Mouse (Mus musculus) left cerebral cortex, postnatal 14 days (tissue): ENCODE results near the gene Mmp19. TPM values are rescaled to one million over a fixed set of nuclear protein-coding genes. Genes with fewer than 3 reads are reported as not detected.
A peak's percentile ranks its signal among the peaks of the same experiment; 100 is the strongest.

Experiments used
- DNase-seq, 2 experiments: peaks; one replicate each; pipeline ENCODE4 v3.0.0; 2021 to 2022; ENCODE audit warnings: low spot score in 2 of 2, mixed read lengths in 1 of 2
- intact Hi-C: fragments of 180-260 bp; cut with DNase I; formaldehyde crosslinking; loops from one replicate; pipeline ENCODE4 v1.15.1; 2025
- total RNA-seq, 2 experiments: library from RNA; stranded (reverse); gene quantifications; 2 replicates each; pipeline ENCODE4 v1.2.3; 2021

Gene Mmp19
- total RNA-seq, 2 experiments from 2014 or later, result 0.77 to 0.80 TPM

DNA sequence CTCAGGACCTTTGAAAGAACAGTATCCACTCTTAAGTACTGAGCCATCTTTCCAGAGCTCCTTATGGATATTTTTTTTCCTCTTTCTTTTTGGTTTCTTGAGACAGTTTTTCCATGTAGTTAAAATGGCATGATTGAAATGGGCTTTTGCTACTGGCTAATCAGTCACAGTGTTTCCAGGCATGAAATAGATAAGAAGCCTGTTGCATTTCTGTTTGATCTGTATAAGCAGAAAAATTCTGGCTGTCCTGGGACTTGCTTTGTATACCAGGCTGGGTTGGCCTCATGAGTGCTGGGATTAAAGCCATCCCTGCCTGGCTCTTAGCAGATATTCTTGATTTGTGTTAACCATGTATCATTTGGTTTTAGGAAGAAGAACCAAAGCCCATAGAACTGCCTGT, 48.7 kb downstream of the Mmp19 start:
- intact Hi-C loops, result no loop called here
- no peak for DNase-seq

DNA sequence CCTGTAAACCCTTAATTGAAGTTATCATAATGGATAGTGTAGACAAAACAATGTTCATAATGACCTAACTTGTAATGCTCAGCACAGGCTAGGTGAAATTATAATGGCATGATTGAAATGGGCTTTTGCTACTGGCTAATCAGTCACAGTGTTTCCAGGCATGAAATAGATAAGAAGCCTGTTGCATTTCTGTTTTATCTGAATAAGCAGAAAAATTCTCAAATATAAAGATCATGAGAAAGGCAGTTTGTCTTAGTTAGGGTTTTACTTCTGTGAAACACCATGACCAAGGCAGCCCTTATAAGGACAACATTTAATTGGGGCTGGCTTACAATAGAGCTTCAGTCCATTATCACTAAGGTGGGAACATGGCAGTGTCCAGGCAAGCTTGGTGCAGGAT, 49.9 kb downstream of the Mmp19 start:
- intact Hi-C loops, result no loop called here
- DNase-seq, result no peak

DNA sequence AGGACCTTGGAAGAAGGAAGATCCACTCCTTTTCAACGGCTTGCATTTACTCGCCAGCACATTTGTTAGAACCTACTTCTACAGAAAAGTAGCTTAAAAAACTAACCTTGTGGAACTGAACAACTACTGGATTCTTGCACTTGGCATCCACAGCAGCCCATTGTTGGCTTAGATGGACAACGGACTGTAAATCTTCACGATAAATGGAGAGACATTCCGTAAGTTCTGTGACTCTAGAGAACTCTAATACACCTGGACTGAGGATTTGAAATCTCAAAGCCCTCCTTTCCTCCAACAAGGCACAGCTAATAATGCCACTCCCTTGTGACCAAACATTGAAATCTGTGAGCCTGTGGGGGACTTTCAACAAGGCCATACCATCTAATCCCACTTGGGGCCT, 52.5 kb downstream of the Mmp19 start:
- DNase-seq, result no peak
- intact Hi-C loops, result no loop called here

DNA sequence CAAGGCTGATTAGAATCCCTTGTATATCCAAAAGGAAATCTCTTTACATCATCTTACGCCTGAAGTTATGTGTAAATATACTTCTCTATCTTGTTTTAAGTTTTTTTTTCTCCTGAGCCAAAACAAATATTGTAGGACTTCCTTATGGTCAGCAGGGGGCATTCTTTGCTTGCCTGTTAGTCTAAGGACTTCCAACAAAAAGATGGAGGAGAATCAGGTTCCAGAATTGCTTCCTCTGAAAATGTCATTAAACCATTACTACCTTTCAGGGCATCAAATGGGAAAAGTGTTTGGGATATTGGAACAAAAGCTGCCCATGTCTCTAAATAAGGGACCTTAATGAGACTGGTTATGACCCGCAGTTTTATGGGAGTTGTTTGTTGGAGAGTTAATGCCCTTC, 54.8 kb downstream of the Mmp19 start:
- intact Hi-C loops, result loop anchor here (2.0 to 5.0 kb wide), 2 partner anchors 49 to 132 kb away; no protein-coding TSS in a partner anchor
- peak; percentile 24 to 33 for DNase-seq

DNA sequence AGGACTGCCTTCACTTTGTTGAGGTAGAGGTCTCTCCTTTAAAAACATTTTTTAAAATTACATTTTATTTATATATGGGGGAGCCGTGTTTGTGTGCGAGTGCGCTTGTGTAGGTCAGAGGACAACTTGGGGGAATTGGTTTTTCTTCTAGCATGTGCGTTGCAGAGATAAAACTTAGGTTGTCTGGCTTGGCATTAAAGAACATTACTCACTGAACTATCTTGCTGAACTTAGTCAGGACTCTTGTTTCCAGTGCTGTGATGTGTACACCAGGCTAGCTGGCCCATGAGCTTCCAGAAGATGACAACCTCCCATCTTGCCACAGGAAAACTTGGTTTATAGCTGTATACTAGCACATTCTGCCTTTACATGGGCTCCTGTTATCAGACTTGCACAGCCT, 56.0 kb downstream of the Mmp19 start:
- DNase-seq, result no peak
- intact Hi-C loops, result loop anchor here (5.0 kb wide), 1 partner anchor 131 kb away; no protein-coding TSS in a partner anchor

DNA sequence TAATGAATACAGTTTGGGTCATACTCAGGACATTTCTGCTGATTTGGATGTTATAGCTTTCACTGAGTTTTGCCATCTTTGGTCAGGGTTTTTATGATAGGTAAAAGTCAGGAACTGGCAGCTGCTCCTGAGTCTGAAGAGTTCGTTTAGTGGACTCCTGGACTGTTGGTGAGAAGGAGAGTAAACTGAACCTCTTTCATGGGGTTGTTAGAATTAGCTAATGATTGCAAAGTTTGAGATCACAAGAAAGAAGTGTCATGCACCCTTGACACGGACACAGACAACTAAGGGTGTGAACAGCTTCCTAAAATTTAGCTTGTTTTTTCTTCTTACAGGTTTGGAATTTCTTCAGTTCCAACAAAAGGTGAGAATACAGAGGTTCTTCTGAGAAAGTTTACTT, 57.7 kb downstream of the Mmp19 start:
- intact Hi-C loops, result loop anchor here (5.0 kb wide), 1 partner anchor 129 kb away; no protein-coding TSS in a partner anchor

DNA sequence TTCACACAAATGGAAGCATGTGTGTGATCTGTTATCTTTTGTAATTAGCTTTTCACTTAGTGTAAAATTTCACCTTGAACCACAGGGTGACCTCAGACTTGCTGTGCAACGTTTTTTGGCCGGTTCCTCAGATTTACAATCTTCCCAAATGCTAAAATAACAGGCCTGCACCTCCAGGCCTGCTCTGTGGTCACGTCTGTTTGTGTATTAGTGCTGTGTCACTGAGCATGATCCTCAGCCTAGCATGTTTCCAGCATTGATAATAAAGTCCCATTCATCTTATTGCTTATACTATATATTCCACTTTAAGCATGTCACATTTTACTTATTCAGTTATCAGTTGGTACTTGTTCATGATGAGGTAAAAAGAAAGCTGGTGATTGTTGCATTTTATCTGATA, 59.6 kb downstream of the Mmp19 start:
- intact Hi-C loops, result no loop called here

More for the DNA sequence above, 57.7 kb downstream of the Mmp19 start:
- no peak for DNase-seq

More for the DNA sequence above, 59.6 kb downstream of the Mmp19 start:
- DNase-seq, result no peak

Other genes starting within 250 kb of the Mmp19 start
- 10 to 100 TPM; 11.4 to 12.0 TPM for gene Zc3h10, start 243.1 kb upstream of the Mmp19 start, total RNA-seq
- gene Rpl41, start 241.6 kb upstream of the Mmp19 start, total RNA-seq, result 1,000 to 10,000 TPM; 1,939 to 2,055 TPM
- 10 to 100 TPM; 67.1 to 68.6 TPM for gene Pa2g4, start 224.9 kb upstream of the Mmp19 start, total RNA-seq
- 1 to 10 TPM; 3.3 to 4.9 TPM for gene Erbb3, start 201.3 kb upstream of the Mmp19 start, total RNA-seq
- gene Rps26, start 164.2 kb upstream of the Mmp19 start, total RNA-seq, result 100 to 1,000 TPM; 299 to 305 TPM
- 10 to 100 TPM; 15.4 to 15.9 TPM for gene Ikzf4, start 144.9 kb upstream of the Mmp19 start, total RNA-seq
- 10 to 100 TPM; 11.2 to 11.8 TPM for gene Suox, start 116.8 kb upstream of the Mmp19 start, total RNA-seq
- gene Rab5b, start 94.6 kb upstream of the Mmp19 start, total RNA-seq, result 100 to 1,000 TPM; 117 to 123 TPM
- 1 to 10 TPM in 1 of 2 experiments, under 1 TPM in 1; 0.97 to 1.2 TPM for gene Pmel, start 86.7 kb upstream of the Mmp19 start, total RNA-seq
- 1 to 10 TPM; 4.7 to 5.1 TPM for gene Cdk2, start 85.9 kb upstream of the Mmp19 start, total RNA-seq
- gene Dgka, start 46.1 kb upstream of the Mmp19 start, total RNA-seq, result 1 to 10 TPM; 4.8 to 6.3 TPM
- gene Pym1, start 43.0 kb upstream of the Mmp19 start, total RNA-seq, result 10 to 100 TPM; 30.7 to 32.7 TPM
- 10 to 100 TPM; 68.1 to 68.6 TPM for gene Dnajc14, start 13.2 kb downstream of the Mmp19 start, total RNA-seq
- 10 to 100 TPM; 10.4 to 11.6 TPM for gene Tmem198b, start 13.5 kb downstream of the Mmp19 start, total RNA-seq
- gene Sarnp, start 26.4 kb downstream of the Mmp19 start, total RNA-seq, result 10 to 100 TPM; 38.9 to 41.7 TPM
- gene Ormdl2, start 30.7 kb downstream of the Mmp19 start, total RNA-seq, result 1 to 10 TPM; 5.6 to 7.2 TPM
- gene Gdf11, start 100.8 kb downstream of the Mmp19 start, total RNA-seq, result 10 to 100 TPM; 11.6 to 15.7 TPM
- gene Cd63, start 110.1 kb downstream of the Mmp19 start, total RNA-seq, result 10 to 100 TPM; 55.4 to 61.0 TPM
- gene Rdh5, start 132.0 kb downstream of the Mmp19 start, total RNA-seq, result 1 to 10 TPM; 4.8 to 5.1 TPM
- 10 to 100 TPM; 71.5 to 78.7 TPM for gene Bloc1s1, start 133.1 kb downstream of the Mmp19 start, total RNA-seq
- 10 to 100 TPM; 15.6 to 17.6 TPM for gene Itga7, start 142.9 kb downstream of the Mmp19 start, total RNA-seq
- not detected for gene Mettl7b, start 170.1 kb downstream of the Mmp19 start, total RNA-seq
- gene Olfr9, start 198.5 kb downstream of the Mmp19 start, total RNA-seq, result not detected
- not detected for gene Olfr763, start 219.9 kb downstream of the Mmp19 start, total RNA-seq
- gene Olfr764-ps1, start 249.0 kb downstream of the Mmp19 start, total RNA-seq, result not detected